Mouse (Mus musculus) midbrain, embryonic 12.5 days (tissue): ENCODE measurements around the gene Lsm6. TPM values are rescaled to one million over a fixed set of nuclear protein-coding genes. Genes with fewer than 3 reads are reported as not detected.

Experiments
- ATAC-seq: fragments of 200-750 bp; cut with Nextera tagmentation; 2 replicates; pipeline ENCODE4 v1.8.0; 2017; ENCODE audit warnings: low read depth, moderate TSS enrichment, moderate library complexity; ENCODE audit not compliant: low FRiP score
- H3K27ac ChIP-seq: fragments of 300-500 bp; sonication (generic); replicated peaks from 2 replicates; pipeline ENCODE4 v1.5.1; 2016; ENCODE audit warnings: mild to moderate bottlenecking
- H3K27me3 ChIP-seq: fragments of 300-500 bp; sonication (generic); 2 replicates; pipeline ENCODE4 v1.6.1; 2016; ENCODE audit warnings: mild to moderate bottlenecking
- H3K36me3 ChIP-seq: fragments of 300-500 bp; sonication (generic); 2 replicates; pipeline ENCODE4 v1.6.1; 2016
- H3K4me1 ChIP-seq: fragments of 300-500 bp; sonication (generic); 2 replicates; pipeline ENCODE4 v1.6.1; 2016
- H3K4me2 ChIP-seq: fragments of 300-500 bp; sonication (generic); replicated peaks from 2 replicates; pipeline ENCODE4 v1.6.1; 2016; ENCODE audit warnings: mild to moderate bottlenecking, moderate library complexity
- H3K4me3 ChIP-seq: fragments of 300-500 bp; sonication (generic); 2 replicates; pipeline ENCODE4 v1.5.1; 2016; ENCODE audit warnings: mild to moderate bottlenecking
- H3K9ac ChIP-seq: fragments of 300-500 bp; sonication (generic); replicated peaks from 2 replicates; pipeline ENCODE4 v1.6.1; 2016; ENCODE audit warnings: mild to moderate bottlenecking, moderate library complexity
- H3K9me3 ChIP-seq: fragments of 300-500 bp; sonication (generic); 2 replicates; pipeline ENCODE4 v1.6.1; 2016; ENCODE audit warnings: mild to moderate bottlenecking
- WGBS: fragments of 180-500 bp; shearing (Covaris S2); methylation state at CpG from one replicate; pipeline ENCODE4 v1.1.7; 2016; 5-methylcytosine and 5-hydroxymethylcytosine counted together
- polyA plus RNA-seq: library from polyadenylated mRNA; unstranded; fragments of >200 nt; fragmentation: Nextera tagmentation; extraction: Ambion mirVana; gene quantifications from 2 replicates; pipeline ENCODE4 v1.2.1, GENCODE M21; 2016

Lsm6 gene
- 197 and 206 TPM in 2 replicates for polyA plus RNA-seq

DNA sequence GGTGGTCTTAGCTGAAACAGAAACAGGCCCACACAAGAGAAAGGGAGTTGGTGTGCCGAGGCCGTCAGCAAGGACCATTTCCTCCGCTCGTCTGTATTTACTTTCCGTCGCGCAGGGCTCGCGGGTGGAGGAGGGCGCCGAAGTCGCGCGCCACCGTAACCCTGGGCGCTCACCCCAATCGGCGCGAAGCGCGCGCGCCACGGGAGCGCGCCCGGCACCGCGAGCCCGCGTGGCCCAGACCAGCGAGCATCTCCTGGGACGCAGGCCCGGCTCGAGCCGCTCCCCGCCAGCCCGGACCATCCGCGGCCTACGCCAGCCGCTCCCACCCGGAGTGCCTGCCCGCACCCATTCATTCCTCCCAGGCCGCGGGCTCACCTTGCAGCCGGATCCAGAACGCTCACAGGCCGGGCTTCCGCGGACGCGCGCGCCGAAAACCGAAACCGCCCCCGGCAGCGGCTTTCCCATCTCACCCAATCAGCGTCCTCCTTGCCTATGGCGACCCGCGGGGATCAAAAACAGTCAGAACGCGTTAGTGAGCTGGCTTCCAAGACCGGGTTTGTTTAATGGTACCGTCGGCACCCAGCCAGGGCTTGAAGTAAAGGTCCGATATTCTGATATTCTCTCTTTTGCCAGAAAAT is at the start of gene Lsm6:
TSS of gene Lsm6 (minus strand) at position 468 of the 638 bp plus-strand sequence.
- under 1% methylated on average over 68 of the region's 70 CpGs for WGBS

GRCm38 (mm10) chr8:78867036-78867435 is 46.1 kb upstream of the Lsm6 start:
- WGBS, result 88% methylated on average over 2 of the region's 2 CpGs
- no peak overlapping the region for H3K27ac ChIP-seq

More for the DNA sequence above, at the start of gene Lsm6:
- Histone ChIP-seq H3K27me3 (no peaks in the 10 kb centered on the region), H3K36me3 (peaks cover 15% of the 10 kb centered on the region; the same call in 1 of the 2 replicates), H3K9ac (peak within 1 kb of the TSS; percentile 88), H3K9me3 (no peaks in the 10 kb centered on the region), H3K27ac (peak within 1 kb of the TSS; percentile 98), H3K4me1 (peaks cover 5% of the 10 kb centered on the region), H3K4me3 (peak within 1 kb of the TSS; percentile 84), H3K4me2 (peak within 1 kb of the TSS; percentile 61)
- ATAC-seq, result peak; percentile 95

GRCm38 (mm10) chr8:78863001-78863400 is 42.1 kb upstream of the Lsm6 start:
- Histone ChIP-seq H3K4me1 (no peaks in the 10 kb centered on the region), H3K27me3 (no peaks in the 10 kb centered on the region), H3K4me3 (no peak overlapping the region), H3K9me3 (no peaks in the 10 kb centered on the region), H3K27ac (no peak overlapping the region), H3K36me3 (no peaks in the 10 kb centered on the region), H3K9ac (no peak overlapping the region), H3K4me2 (no peak overlapping the region)
- no peak for ATAC-seq
- WGBS, result 75% methylated on average over 1 of the region's 1 CpGs

More at GRCm38 (mm10) chr8:78867036-78867435, 46.1 kb upstream of the Lsm6 start:
- Histone ChIP-seq H3K4me3 (no peak overlapping the region), H3K9ac (no peak overlapping the region), H3K9me3 (no peaks in the 10 kb centered on the region), H3K4me1 (no peaks in the 10 kb centered on the region), H3K4me2 (no peak overlapping the region), H3K36me3 (no peaks in the 10 kb centered on the region), H3K27me3 (no peaks in the 10 kb centered on the region)
- no peak for ATAC-seq

DNA sequence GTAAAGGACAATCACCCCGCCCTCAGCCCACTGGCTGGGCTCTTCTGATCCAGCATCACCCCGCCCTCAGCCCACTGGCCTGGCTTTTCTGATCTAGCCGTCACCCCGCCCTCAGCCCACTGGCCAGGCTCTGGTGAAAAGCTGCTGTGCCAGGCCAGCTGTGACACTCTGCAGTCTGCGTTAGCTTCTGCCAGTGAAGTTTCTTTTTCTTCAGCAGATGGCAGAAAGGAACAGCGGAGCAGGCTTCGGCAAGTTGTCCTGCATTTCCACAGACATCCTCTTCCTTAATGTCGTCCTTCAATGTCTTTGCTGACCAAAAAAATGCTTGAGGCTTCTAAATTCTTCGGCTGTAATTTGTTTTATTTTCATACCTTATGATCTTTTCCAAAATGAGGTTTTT is 41.1 kb upstream of the Lsm6 start:
- Histone ChIP-seq H3K4me1 (no peaks in the 10 kb centered on the region), H3K4me3 (no peak overlapping the region), H3K4me2 (no peak overlapping the region), H3K9ac (no peak overlapping the region), H3K36me3 (no peaks in the 10 kb centered on the region), H3K9me3 (no peaks in the 10 kb centered on the region), H3K27ac (no peak overlapping the region), H3K27me3 (no peaks in the 10 kb centered on the region)
- 74% methylated on average over 9 of the region's 9 CpGs for WGBS
- ATAC-seq, result no peak

- H3K9me3 ChIP-seq, result no peaks in the 10 kb centered on the region
- no peaks in the 10 kb centered on the region for H3K36me3 ChIP-seq
- 49% methylated on average over 5 of the region's 5 CpGs for WGBS
- H3K9ac ChIP-seq, result no peak overlapping the region
- H3K27me3 ChIP-seq, result no peaks in the 10 kb centered on the region
- no peak overlapping the region for H3K27ac ChIP-seq
- H3K4me3 ChIP-seq, result no peak overlapping the region
- no peaks in the 10 kb centered on the region for H3K4me1 ChIP-seq
- H3K4me2 ChIP-seq, result no peak overlapping the region
- ATAC-seq, result 0 out of 2 replicates have a peak, but pooled peaks have one; percentile 52
Measured at GRCm38 (mm10) chr8:78860789-78861188, 39.8 kb upstream of the Lsm6 start.

DNA sequence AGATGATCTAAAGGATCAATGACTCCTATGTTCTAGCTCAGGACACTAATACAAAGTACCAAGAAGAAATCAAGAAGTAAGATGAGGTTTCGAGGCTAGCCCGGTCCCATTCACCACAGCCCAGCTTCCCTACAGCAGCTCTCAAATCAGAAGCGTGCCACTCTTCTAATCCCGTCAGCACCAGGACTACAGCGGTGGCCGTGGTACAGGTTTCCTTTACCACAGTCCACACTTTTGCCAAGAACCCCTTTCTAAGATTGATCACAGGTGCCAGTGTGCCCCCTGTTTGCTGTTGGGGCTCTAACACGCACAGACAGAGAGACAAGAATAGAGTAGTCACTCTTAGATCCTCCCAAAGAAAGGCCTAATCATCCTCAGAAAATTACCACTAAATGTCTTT is 36.5 kb upstream of the Lsm6 start:
- H3K9me3 ChIP-seq, result no peaks in the 10 kb centered on the region
- no peak for ATAC-seq
- H3K4me2 ChIP-seq, result no peak overlapping the region
- H3K9ac ChIP-seq, result no peak overlapping the region
- WGBS, result 89% methylated on average over 7 of the region's 7 CpGs
- H3K4me3 ChIP-seq, result no peak overlapping the region
- H3K27ac ChIP-seq, result no peak overlapping the region
- H3K27me3 ChIP-seq, result no peaks in the 10 kb centered on the region
- H3K36me3 ChIP-seq, result no peaks in the 10 kb centered on the region
- no peaks in the 10 kb centered on the region for H3K4me1 ChIP-seq

DNA sequence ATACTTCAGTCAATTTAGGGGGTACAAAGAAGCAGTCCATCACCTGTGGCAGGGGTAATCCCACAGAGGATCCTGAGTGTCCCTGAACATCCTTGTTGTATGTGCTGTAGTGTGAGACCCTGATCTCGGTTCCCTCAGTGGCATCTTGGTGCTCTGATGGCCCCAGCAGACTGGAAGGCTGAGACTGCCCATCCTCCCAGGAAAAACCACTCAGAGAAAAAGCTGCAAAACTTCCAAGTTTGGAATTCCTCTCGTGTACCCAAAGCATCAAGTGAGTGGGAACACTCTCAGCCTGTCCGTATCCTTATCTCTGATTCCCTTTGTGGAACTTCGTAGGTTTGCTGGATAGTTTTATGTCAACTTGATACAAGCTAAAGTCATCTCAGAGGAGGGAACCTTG is 31.3 kb upstream of the Lsm6 start:
- Histone ChIP-seq H3K27ac (no peak overlapping the region), H3K27me3 (no peaks in the 10 kb centered on the region), H3K9me3 (no peaks in the 10 kb centered on the region), H3K4me1 (no peaks in the 10 kb centered on the region), H3K4me2 (no peak overlapping the region), H3K9ac (no peak overlapping the region), H3K4me3 (no peak overlapping the region), H3K36me3 (no peaks in the 10 kb centered on the region)
- 81% methylated on average over 4 of the region's 4 CpGs for WGBS
- ATAC-seq, result no peak

DNA sequence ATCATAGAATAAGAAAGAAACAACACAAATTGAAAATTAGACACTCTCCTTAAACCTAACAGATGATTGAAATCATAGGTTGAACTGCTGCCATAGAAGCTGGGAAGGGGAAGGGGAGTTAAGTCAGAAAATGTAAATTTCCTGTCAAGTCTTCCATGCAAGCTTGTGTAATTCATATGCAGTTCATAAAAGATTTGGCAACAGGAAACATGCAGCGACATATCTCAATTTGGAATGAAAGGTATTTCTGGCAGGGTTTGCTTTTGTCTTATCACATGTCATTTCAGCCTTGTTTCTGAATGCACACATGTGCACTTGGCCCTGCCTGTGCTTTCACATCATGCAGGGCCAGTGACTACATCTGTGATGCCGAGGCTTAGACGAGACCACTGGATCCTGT is 26.3 kb upstream of the Lsm6 start:
- H3K9me3 ChIP-seq, result no peaks in the 10 kb centered on the region
- no peak overlapping the region for H3K4me2 ChIP-seq
- H3K4me3 ChIP-seq, result no peak overlapping the region
- no peaks in the 10 kb centered on the region for H3K27me3 ChIP-seq
- ATAC-seq, result no peak
- WGBS, result 92% methylated on average over 3 of the region's 3 CpGs
- no peak overlapping the region for H3K27ac ChIP-seq
- no peaks in the 10 kb centered on the region for H3K36me3 ChIP-seq
- H3K9ac ChIP-seq, result no peak overlapping the region
- H3K4me1 ChIP-seq, result no peaks in the 10 kb centered on the region

DNA sequence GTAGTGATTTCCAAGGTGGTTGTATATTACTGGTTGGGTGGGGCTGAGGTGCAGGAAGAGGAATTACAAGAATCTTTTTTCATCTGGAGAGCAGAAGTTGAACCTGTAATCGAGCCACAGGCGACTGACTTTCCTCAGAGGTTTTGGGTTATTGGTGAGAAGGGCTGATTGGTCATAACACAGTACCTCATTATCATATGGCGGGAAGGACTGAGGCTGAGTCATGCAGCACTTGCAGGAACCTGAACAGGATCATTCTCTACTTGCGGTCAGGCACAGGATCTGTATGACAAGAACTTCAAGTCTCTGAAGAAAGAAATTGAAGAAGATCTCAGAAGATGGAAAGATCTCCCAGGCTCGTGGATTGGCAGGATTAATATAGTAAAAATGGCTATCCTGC is 23.6 kb upstream of the Lsm6 start:
- Histone ChIP-seq H3K4me3 (no peak overlapping the region), H3K27ac (no peak overlapping the region), H3K4me2 (no peak overlapping the region), H3K4me1 (no peaks in the 10 kb centered on the region), H3K27me3 (no peaks in the 10 kb centered on the region), H3K9ac (no peak overlapping the region), H3K9me3 (no peaks in the 10 kb centered on the region), H3K36me3 (no peaks in the 10 kb centered on the region)
- WGBS, result 89% methylated on average over 5 of the region's 5 CpGs
- ATAC-seq, result no peak

DNA sequence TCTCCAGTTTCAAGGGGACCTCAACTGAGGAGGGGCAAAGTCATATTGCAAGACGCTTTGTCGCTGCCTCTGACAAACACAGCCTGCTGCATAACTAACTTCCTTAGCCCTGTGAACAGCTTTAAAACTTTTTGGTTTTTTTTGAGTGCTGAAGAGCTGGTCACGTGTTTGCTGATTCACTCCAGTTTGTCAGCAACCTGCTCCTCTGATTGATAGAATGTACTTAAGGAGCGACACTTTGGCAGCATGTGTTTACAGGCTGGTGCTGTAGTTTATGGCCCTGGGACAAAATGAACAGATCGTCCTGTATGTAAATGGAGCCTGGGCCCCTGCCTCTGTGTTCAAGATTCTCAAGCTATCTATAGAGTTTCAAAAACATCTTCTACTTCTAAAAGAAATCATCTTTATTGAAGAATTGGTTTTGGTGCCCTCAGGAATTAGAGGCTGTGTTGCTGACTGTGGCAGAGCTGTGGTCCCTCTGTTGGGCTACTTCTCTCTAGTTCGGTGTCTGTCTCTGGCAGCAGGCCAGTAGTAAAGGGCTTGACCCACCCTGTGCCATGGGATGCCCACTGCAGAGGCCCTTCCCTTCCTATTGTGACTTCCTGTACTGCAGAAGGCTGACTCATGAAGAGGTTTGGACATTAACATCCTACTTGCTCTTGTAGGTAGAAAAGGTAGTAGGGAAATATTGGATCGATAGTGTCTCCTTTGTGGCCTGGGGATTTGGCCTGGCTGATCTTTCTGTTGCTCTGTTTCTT is 17.9 kb upstream of the Lsm6 start:
- Histone ChIP-seq H3K4me2 (no peak overlapping the region), H3K4me1 (no peaks in the 10 kb centered on the region), H3K36me3 (no peaks in the 10 kb centered on the region), H3K27ac (no peak overlapping the region), H3K4me3 (no peak overlapping the region), H3K9me3 (no peaks in the 10 kb centered on the region), H3K9ac (no peak overlapping the region), H3K27me3 (no peaks in the 10 kb centered on the region)
- ATAC-seq, result no peak
- 89% methylated on average over 7 of the region's 7 CpGs for WGBS

DNA sequence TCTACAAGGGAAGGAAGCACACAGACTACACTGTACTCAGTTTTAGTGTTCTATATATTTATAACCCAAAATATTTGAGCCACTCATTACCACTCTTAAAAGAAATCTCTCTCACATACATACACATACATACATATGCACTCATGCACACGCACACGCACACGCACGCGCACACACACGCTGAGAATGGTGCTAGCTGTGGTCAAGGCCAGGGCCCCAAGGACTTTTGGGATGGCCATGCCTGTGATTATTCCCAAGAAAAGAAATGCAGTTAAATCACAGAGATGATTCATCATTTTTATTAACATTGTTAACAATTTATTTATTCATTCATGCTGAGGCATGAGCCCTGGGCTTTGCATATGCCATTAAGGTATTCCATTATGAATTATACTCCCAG is 15.2 kb upstream of the Lsm6 start:
- WGBS, result 98% methylated on average over 6 of the region's 6 CpGs
- H3K4me2 ChIP-seq, result no peak overlapping the region

DNA sequence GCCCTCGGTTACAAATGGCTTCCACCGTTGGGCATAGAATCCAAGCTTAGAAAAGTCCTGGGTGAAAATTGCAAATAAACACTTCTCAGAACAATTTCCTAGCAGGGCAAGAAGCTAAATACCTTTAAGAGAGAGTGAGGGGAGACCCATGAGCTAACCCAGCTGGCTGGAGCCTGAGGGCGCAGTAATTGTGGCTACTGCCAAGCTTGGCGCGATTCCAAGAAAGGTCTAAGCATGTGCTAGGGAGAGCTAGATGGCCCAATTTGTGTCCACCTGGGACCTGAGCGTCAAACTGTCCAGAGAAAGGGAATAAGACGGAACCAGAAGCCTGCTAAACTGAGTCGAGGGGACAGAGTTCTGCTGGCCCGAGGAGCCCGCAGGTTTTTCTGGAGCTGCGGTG is 7.5 kb upstream of the Lsm6 start:
- no peaks in the 10 kb centered on the region for H3K36me3 ChIP-seq
- H3K4me2 ChIP-seq, result no peak overlapping the region
- WGBS, result 92% methylated on average over 11 of the region's 11 CpGs
- no peak overlapping the region for H3K4me3 ChIP-seq
- H3K9ac ChIP-seq, result no peak overlapping the region
- no peaks in the 10 kb centered on the region for H3K4me1 ChIP-seq
- H3K27me3 ChIP-seq, result no peaks in the 10 kb centered on the region
- H3K27ac ChIP-seq, result no peak overlapping the region
- ATAC-seq, result no peak
- no peaks in the 10 kb centered on the region for H3K9me3 ChIP-seq

More for the DNA sequence above, 15.2 kb upstream of the Lsm6 start:
- Histone ChIP-seq H3K27me3 (no peaks in the 10 kb centered on the region), H3K9me3 (no peaks in the 10 kb centered on the region), H3K4me1 (no peaks in the 10 kb centered on the region), H3K4me3 (no peak overlapping the region), H3K9ac (no peak overlapping the region), H3K27ac (no peak overlapping the region), H3K36me3 (no peaks in the 10 kb centered on the region)
- no peak for ATAC-seq
